Mouse (Mus musculus) kidney, adult 18-20 months (tissue): ENCODE measurements around the gene Pphln1.
A peak's percentile ranks its signal among the peaks of the same experiment; 100 is the strongest.
"Not testable (repeated sequence)": the region's sequence is repeated elsewhere in the genome, so short reads cannot be mapped to it uniquely, and the experiment has no call there.

Experiments
- DNase-seq: peaks from one replicate; pipeline ENCODE4 v3.0.0; 2021

The Pphln1 gene

DNA sequence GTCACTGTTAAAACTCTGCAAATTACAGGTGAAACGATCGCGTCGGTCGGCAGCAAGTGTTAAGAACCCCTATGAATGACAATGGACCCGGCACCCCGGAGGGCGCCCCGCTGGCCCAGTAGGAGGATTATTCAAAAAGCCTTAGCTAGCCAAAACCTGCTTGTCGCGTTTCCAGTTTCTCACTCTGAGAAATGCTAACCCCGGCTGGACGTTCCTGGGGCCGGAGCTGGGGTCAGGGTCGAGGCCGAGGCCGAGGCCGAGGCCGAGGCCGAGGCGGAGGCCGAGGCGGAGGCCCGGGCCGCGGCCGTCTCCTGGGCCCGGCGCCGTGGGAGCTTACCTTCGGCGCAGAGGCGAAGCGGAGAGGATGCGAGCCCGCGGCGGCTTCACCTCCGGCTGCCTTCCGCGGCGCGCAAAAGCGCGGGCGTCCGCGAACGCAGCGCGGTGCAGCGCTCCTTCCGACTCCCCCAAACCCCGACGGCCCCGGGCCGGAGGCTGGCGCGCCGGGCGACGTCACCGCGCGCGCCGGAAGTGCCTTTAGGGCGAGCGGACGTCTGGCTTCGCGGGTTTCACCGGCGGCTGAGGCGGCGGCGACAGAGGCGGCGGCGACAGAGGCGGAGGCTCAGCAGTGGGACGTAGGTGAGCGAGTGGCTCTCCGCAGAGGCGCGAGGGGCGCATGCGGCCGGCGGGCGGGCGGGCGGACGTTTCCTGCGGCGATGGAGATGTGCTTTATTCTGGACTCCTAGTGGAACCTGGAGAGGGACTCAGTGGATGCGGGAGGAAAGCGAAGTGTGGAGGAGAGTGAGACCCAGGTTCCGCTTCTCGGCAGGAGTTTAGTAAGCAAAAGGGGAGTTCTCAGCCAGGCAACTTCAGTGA is at the start of gene Pphln1, which contains the start of gene Zcrb1:
Pphln1 (plus strand) TSS at position 525 of the 873 bp plus-strand sequence.
Zcrb1 (minus strand) TSS at position 509 of the 873 bp plus-strand sequence.
- peak; percentile 89 for DNase-seq

DNA sequence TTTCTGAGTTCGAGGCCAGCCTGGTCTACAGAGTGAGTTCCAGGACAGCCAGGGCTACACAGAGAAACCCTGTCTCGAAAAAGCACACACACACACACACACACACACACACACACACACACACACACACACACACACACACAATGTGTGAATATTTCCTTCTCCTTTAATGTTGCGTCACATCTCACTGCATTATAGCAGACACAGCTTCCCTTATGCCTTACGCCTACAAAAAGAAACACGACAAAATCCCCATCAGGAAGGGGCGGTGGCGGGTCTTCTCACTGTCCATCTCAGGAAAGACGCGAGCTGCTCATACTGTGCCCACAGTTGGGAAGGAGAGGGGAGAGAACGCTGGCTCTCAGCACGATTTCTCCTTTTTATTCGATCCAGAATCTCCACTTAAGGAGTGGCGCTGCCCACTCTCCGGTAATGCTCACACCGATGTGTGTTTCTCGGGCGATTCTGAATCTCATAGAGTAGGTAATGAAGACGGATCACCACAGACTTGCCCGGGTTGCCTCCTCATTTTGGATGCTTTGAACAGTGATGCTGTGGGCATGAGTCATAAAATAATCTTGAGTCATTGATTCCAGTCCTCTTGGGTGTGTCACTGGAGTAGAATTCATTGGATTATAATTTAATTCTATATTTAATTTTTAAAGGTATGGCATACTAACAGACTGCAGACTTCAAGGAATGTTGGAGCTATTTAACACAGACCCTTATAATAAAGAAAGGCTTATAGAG is 39.6 kb upstream of the Pphln1 start:
- no peak for DNase-seq

DNA sequence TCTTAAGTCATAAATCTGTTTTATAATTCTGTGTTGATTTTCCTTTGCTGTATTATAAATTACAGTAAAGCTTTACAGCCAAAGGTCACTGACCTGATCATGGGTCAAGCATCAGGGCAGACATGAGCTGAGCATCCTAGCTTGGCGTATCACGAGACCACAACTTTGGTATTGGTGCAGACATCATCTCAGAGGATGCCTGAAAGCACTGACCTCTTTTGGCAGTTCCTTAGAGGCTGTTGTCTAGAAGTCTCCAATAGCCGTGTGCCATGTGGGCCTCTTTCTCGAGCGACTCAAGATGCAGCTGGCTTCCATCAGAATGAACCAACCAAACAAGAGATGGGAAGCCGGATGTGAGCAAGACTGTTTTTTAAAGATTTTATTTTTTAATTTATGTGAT is 32.6 kb upstream of the Pphln1 start:
- no peak for DNase-seq

DNA sequence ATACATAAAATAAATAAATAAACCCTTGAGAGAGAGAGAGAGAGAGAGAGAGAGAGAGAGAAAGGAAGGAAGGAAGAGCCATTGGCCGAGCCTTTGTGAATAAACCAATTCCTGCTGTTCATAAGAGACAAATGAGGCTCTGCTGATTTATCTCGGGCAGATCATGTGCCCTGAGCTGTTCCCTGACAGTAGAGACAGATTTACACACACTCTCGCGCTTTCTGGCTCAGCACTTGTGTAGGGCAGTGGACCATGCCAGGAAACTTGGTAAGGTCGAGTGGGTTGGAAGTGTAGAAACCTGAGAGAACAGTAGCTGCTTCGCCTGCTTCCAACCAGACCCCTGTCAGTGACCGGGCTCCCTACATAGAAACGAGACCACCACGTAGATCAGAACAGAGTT is 29.6 kb upstream of the Pphln1 start:
- peak; percentile 5 for DNase-seq

DNA sequence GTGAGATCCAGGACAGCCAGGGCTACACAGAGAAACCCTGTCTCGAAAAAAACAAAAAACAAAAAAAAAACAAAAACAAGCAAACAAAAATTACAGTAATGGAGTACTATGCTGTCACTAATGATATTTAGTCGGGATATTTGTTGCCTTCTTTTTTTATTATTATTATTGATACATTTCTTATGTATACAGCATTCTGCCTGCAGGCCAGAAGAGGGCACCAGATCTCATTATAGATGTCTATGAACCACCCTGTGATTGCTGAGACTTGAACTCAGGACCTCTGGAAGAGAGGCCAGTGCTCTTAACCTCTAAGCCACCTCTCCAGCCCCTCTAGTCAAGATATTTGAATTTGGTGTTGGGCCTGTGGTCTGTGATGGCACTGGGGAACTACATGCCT is 26.3 kb upstream of the Pphln1 start:
- no peak for DNase-seq

DNA sequence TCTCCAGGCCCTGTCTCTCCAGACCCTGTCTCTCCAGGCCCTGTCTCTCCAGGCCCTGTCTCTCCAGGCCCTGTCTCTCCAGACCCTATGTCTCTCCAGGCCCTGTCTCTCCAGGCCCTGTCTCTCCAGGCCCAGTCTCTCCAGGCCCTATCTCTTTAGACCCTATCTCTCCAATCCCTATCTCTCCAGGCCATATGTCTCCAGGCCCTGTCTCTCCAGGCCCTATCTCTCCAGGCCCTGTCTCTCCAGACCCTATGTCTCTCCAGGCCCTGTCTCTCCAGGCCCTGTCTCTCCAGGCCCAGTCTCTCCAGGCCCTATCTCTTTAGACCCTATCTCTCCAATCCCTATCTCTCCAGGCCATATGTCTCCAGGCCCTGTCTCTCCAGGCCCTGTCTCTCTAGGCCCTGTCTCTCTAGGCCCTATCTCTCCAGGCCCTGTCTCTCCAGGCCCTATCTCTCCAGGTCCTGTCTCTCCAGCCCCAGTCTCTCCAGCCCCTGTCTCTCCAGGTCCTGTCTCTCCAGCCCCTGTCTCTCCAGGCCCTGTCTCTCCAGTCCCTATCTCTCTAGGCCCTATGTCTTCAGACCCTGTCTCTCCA is 25.5 kb upstream of the Pphln1 start:
- DNase-seq: not testable (repeated sequence)

DNA sequence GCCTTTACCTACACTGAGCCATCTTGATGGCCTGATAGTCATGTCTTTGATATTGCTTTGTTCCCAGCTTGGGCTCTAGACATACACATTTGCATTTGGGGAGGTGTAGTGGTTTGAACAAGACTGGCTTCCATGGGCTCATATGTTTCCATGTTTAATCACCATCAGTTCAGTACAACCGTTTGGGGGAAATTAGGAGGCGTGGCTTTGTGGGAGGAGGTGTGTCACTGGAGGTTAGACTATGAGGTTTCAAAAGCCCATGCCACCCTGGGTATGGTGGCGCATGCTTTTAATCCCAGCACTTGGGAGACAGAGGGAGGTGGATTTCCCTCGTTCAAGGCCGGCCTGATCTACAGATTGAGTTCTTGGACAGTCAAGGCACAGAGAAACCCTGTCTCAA is 22.5 kb upstream of the Pphln1 start:
- DNase-seq: no peak

DNA sequence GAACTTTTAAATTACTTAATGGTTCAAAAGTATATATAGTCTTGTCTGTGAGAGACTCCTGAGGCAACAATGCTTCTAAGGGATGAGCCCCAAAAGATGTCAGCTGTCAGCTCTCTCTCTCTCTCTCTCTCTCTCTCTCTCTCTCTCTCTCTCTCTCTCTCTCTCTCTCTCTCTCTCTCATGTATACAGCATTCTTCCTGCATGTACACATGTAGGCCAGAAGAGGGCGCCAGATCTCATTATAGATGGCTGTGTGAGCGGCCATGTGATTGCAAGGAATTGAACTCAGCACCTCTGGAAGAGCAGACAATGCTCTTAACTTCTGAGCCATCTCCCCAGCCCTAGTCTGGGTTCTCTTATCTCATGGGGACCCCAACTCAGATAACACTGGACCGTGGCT is 19.0 kb upstream of the Pphln1 start:
- DNase-seq: no peak

DNA sequence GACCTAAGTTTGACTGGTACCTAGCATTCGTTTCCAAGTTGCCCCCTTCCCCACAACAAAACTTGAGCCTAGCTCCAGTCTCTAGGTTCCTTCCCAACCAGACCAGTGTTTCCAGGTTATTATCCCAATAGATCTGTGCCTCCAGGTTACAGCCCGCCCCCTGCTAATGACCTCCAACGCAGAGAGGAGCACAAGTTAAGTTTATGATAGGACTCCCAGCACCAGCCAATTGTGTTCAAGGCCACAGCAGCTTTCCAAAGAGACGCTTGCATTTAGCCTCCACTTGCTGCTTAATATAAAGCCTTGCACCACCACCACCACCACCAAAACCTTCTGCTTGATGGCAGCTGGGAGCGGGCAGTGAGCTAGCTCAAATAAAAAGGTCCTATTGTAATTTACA is 16.8 kb upstream of the Pphln1 start:
- no peak for DNase-seq

DNA sequence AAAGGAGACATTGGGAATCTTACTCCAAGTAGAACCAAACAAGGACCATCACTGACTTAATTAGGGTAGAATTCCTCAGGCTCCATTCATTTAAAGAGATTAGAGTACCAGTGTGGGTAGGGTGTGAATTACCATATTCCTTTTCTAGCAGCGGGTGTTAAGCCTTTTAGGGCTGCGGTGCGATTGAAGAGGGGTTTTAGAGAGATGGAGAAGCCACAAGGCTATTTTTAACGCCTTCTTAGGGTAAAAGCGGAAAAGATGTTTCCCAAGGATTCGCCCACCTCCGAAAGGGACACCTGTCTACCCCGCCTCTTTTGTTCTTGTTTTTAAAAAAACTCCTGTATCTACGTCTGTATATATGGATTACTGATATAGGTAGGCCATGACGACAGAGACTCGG is 881 bp upstream of the Pphln1 start:
- DNase-seq: no peak

DNA sequence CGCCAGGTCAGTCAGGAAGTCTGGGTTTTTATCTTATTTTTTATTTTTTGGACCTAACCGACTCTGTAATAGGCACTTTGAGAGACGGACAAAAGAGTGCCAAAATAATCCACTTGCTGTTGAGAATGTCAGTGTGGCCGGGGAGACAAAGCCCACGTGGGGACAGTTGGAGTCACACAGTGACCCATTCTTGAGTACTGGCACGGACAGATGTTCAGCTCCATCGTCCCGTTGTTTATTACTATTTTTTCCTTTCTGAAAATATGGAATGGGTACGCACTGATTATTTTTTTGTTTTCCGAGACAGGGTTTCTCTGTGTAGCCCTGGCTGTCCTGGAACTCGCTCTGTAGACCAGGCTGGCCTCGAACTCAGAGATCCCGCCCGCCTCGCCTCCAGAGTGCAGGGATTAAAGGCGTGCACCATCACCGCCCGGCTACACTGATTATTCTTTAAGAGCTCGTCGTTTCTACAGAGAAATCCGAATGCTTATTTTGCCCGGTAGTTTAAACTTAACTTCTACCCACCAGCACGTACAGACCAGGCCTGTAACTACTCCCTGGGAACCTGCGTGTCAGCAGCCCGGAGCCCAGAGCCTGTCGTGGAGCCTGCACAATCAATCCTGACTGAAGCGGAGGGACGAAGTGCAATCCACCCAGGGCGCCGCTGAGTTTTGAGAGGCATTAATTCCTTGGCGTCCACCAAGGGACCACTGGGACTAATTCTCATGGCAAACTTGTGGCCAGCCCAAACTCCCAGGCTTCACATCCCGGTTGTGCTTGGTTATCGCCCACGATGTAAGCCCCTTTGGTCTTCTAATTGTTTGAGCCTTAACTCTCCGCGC is 770 bp downstream of the Pphln1 start:
- no peak for DNase-seq

DNA sequence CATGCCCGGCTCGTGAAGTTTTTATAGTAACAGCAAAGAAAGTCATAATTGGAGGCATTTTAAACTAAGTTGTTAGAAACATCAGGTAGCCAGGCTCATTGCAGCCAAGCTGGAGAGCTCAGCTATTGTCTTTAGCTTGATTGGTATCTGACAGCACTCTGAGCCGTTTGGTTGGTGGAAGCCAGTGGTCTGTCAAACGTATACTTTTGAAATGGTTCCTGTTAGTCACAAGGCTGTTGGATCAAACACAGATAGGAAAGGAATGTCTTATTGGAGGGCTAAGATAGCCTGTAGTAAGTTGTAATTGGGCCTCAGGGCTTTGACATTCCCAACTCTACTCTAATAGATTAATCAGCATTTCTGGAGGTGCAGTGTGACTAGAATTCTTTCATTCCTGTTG is 3.3 kb downstream of the Pphln1 start:
- no peak for DNase-seq

DNA sequence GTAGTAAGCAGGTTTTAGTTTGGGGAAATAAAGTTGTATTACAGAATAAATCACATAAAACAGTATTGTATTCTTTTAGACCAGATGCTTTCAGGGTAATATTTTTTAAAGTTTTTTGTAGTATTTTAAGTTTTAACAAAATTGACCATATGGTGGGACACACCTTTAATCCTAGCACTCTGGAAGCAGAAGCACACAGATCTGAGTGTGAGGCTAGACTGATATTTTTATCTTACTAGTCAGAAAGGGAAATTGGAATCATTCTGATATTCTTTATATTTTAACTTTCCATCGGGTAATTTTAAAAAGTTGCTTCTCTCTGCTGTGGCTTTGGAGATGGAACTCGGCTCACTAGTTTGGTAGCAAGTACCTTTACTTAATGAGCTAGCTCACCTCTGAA is 4.6 kb downstream of the Pphln1 start:
- no peak for DNase-seq

DNA sequence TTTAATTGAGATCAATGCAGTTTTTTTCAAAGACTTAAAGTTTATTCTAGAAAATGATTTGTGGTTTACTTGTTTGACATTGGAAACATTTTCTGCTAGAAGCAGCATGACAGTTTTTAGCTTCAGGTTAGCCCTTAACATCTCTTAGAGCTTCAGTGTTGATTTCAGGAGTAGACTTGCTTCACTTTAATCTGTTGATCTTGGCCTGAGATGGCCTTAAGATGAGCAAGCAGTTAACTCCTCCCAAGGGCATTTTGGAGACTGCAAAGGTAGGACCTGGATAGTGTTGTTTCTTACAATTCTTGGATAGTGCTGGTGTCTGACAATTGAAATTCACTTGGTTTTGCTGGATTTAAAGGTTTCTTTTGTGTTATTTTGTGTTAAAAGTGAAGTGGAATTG is 6.7 kb downstream of the Pphln1 start:
- no peak for DNase-seq

DNA sequence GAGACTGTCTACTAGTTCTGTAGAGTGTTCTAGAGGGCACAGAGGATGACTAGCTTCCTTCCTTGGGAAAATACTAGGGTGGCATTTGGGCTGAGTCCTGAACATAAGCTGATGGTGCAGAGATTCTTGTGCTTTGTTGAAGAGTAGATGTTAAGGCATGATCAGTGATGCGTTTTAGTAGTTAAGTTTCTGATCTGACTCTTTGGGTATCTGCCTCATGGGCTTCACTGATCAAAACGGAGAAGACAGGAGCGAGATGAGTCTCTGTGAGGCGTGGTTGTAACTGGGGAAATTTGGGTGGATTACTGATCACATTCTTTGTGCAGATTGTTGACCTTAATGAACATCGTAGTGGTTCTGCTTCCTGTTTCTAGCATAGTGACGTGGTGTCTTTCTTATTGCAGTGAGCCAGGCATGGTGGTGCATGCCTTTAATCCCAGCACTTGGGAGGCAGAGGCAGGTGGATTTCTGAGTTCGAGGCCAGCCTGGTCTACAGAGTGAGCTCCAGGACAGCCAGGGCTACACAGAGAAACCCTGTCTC is 7.4 kb downstream of the Pphln1 start:
- no peak for DNase-seq

DNA sequence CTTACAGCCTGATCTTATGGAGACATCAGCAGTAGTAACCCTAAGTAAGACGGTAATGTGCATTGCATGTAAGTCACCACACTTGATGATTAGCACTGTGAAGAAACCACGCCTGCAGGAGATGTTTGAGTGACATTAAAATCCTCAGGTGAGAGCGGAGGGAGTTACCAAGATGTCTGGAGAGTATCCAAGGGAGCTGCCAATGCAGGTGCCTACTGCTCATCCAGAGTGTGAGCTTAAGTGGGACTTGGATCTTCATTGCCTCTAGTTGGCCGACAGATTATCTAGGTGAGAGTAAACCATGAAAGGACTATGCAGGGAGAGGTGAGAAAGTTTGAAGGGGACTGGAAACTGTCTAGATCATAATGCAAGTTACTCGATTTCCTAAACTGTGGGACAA is 8.3 kb downstream of the Pphln1 start:
- DNase-seq: no peak

DNA sequence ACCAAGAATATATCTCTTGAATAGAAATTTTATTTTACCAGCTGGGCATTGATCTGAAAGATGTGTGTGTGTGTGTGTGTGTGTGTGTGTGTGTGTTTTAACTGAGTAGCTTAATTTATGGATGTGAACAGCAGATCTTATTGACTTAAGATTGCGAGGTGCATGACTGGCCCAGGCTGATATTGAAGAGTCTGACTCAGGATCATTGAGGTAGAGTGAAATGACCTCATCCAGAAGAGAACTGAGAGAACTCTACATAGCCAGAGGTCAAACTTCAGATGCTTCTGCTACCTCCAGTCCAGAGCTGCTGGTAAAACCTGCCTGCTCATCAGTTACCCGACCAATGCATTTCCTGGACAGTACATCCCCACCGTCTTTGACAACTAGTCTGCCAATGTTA is 14.3 kb downstream of the Pphln1 start:
- DNase-seq: no peak

DNA sequence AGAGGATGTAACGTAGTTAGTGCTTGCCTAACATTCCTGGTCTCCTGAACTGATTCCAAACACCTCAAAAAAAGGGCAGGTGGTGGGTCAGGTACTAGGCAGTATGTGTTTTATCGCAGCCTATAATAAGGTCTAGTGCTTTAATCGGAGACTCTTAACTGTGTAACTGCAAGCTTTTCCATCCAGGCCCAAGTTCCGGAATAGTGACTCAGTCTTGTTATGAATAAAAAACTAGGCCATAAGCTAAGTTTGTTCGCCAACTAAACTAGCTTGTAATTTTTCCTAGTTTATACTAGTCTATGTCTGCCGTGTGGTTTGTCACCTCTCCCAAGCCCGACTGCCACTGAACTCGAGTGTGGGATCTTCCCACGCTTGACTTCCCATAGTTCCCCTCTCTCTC is 16.3 kb downstream of the Pphln1 start:
- DNase-seq: no peak

DNA sequence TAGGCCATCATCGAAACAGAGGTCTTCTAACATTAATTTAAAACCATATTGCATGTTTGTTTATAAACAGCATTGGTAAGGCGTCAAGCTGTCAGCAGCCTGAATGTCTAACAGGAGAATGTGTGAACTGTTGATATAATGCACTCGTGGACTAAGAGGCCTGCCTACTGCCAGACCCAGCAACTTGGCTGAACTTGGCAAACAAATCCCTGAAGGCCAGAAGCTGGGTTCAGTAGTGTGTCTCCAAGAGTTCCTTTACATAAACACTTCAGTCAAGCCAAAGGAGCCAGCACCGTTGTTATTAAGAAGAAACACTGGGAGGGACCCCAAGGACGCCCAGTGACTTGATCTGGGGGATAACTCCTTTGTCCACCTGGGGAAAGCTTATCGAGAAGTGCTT is 18.1 kb downstream of the Pphln1 start:
- DNase-seq: no peak

DNA sequence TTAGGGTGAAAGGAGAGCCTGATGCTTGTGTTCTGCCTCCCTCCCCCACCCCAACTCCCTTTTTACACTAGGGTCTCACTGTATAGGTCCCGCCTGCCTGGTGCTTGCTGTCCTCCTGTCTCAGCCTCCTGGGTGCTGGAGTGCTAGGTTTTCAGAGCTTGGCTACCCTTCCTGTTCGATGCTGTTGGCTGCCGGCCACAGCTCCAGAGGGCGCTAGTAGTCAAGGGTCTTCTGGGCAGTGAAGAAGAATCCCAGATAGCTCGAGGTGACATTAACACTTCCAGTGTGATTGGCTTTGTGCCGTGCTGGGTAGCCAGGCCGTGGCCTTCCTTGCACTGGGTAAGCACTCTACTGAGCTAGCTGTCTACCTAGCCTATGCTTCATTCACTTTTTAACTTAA is 22.4 kb downstream of the Pphln1 start:
- DNase-seq: no peak

DNA sequence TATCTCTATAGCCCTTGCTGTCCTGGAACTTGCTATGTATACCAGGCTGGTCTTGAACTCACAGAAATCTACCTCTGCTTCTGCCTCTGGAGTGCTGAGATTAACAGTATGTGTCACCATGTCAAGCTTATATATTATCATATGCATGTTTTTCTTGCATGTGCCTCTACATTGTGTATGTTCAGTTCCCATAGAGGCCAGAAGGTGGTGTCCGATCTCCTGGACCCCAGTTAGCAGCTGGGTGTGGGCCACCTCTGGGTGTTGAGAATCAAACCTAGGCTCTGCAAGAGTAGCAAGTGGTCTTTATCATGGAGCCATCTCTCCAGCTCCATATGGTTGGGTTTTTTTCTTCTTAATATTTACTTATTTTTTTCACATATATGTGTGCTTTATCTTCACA is 24.4 kb downstream of the Pphln1 start:
- no peak for DNase-seq

DNA sequence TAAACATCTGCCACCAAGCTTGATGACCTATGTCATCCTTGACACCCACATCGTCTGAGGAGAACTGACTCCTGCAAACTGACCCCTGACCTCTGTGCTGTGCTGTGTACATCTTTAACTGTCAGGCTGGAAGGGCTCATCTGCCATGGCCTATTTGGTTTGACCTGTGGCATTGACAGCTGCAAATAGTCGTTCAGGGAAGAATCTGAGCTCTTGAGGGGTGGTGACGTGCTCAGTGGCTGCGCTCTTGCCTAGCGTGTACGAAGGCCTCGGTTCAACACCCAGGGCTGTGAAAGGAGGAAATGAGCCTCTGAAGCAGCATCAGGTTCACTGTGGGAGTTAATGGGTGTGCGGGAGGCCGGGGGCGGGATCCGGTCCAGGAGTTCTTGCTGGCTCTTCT is 35.7 kb downstream of the Pphln1 start:
- no peak for DNase-seq

DNA sequence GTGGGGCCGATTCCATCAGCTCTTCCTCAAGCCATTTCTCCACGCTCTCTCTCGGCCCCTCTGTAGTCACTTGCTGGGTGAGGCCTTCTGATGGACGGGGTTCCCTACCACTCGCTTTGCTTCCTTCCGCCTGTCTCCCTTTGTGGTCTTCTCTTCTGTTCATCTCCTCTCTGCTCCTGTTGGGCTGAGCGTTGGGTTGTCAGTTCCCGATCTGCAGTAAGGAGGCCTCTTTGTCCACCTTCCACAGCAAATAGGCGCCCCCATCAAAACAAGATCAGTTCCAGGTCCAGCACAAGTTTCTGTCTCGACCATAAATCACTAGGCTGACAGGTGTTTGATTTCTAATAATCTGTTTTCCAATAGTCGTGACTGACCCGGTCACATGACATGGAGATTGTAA is 37.8 kb downstream of the Pphln1 start:
- no peak for DNase-seq
